Mouse (Mus musculus) adrenal gland, adult (tissue): ENCODE data around the gene Naa16.

Source experiments
- DNase-seq, 2 experiments: peaks; one replicate each; pipeline ENCODE4 v3.0.0; 2022 to 2023; ENCODE audit warnings: low spot score in 1 of 2; ENCODE audit not compliant: inconsistent age in 2 of 2

Naa16 gene

DNA sequence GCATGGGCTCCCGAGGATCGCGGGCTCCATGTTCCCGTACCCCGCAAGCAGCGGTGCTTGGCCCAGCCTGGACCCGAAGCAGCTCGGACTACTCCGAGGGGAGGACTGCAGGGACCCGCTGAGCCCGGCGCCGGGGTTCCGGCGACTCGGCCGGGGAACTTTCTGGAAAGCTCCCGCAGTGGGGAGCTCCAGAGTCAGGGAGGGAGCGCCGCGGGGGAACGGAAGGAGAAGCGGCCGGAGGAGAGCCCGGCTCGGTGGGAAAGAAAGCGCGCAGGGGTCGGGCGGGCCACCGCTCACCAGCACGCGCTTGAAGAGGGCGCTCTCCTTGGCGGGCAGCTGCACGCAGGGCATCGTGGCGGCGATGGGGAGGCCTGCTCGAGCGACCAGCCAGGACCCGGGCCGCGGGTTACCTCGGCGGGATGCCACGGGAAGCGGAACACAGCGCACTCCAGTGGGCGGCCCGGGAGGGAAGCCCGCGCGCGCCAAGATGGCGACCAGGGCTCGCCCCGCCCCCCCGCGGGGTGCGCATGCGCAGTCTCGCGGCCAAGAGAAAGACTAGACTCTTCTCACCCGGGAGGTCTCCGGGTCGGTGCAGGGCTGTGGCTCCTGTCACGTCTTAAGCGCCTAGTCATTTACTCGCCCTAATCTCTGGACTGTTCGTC lies at the start of gene Naa16:
Naa16 (minus strand) TSS at position 514 of the 662 bp plus-strand sequence.
- DNase-seq, result peak; percentile 96 to 98

DNA sequence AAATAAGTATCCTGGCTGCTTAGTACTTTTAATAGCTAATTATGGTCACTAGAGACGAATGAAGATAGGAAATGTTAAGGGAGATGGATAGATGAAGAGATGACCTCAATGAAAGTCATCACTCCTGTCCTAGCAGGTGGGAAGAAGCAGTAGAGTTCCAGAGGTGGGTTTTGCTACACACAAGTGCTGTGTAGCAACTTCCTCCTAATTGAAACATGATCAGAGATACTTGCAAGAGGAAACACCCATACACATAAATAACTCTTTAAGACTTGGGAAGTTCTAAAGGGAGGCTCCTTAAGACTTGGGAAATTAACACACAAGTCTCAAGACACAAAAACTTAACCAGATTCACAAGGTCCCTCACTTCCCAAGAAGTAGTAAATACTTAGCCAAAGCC lies 43.5 kb upstream of the Naa16 start:
- no peak for DNase-seq

DNA sequence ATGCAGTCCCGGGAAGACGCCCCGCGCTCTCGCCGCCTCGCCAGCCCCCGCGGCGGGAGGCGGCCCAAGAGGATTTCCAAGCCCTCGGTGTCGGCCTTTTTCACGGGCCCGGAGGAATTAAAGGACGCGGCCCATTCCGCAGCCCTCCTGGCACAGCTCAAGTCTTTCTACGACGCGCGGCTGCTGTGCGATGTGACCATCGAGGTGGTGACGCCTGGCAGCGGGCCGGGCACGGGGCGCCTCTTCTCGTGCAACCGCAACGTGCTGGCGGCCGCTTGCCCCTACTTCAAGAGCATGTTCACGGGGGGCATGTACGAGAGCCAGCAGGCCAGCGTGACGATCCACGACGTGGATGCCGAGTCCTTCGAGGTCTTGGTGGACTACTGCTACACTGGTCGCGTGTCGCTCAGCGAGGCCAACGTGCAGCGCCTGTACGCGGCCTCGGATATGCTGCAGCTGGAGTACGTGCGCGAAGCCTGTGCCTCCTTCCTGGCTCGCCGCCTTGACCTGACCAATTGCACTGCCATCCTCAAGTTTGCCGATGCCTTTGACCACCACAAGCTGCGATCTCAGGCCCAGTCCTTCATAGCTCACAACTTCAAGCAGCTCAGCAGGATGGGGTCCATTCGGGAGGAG lies 36.3 kb upstream of the Naa16 start:
- DNase-seq, result peak; percentile 37 to 48

DNA sequence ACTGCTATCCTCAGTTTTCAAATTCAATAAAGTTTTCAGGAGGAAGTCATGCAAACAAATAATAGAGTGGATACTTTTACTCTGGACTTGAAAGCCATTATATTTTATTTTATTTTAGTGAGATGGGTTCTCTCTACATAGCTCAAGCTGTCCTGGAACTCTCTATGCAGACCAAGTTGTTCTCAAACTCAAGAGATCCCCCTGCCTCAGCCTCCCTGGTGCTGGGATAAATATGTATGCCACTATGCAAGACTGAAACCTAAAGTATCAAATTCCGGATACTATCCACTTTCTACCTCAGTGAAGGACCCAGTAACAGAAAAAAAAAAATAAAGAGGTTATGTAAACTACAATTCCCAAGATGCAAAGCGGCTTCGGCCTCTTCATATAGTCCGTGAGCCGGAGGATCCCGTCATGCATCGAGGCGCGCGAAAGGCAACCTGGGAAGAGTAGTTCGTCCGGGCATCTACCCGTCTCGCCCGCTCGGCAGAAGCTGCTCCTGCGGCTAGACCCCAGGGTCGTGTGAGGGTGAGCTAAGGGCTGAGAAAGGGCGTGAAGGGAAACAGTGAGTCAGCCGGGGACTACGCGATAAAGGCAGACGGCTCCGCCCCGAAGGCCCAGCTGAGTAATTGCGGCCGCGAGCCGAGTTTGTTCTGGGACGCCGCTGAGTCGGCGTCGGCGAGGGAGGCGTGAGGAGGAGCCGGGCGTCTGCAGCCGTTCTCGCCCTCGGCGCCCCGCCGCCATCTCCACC lies 35.6 kb upstream of the Naa16 start, which contains the start of gene Kbtbd7:
Kbtbd7 (plus strand) TSS at position 533 of the 751 bp plus-strand sequence.
- DNase-seq, result peak; percentile 97 to 98

DNA sequence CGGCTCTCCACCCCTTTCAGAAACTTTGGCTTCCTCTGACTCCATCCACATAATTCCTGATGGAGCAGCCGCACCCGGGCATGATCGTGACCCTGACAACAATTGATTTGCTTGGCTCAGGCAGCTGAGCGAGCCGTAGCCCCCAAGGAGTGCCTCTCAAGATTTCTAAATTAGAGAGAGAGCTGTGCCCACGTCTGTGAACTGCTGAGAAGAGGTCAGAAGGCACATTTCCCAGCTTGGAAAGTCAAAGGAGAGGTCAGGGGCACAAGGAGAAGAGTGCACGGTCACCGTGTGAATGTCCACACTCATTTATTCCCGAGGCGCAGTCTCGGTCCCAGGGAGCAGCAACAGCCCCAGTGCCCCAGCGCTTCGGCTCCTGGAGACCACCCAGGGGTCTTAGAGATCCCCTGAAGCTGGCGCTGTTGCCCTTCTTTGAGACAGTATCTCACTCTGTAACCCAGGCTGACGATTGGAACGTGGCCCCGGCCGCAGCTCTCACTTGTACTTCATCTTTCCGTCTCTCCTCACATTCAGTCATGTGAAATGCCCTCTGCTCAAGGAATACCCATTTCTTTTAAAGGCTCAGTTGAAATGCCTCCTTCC lies 29.6 kb upstream of the Naa16 start:
- no peak for DNase-seq

DNA sequence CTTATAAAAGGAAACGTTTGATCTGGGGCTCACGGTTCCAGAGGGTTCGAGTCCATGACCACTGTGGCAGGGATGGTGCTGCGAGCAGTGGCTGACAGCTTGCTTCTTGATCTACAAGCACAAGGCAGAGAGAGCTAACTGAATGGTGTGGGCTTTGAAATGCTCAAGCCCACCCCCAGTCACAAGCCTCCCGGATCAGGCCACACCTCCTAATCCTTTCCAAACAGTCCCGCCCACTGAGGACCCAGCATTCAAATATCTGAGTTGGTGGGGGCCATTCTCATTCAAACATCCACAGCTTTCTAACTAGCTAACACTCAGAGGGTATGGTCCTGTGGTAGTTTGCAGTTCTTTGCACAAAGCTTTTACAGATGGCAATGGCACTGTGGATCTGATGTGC lies 22.5 kb upstream of the Naa16 start:
- DNase-seq, result no peak

DNA sequence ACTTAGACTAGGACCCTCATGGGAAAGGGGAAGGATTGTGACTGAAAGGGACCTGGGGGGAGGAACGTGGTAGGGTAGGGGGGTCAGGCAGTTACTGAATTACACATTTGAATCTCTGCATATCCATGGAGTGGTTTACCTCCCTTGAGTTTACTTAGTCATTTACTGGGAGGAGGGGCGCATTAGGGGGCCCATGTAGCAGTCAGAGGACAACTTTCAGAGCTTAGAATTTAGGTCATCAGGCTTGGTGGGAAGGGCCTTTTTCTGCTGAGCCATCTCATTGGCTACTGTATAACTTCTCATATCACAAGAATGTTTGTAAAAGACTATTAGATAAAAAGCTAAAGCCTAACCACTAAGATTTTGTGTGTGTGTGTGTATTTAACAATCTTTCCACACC lies 20.1 kb upstream of the Naa16 start:
- peak; percentile 21 to 40 for DNase-seq

DNA sequence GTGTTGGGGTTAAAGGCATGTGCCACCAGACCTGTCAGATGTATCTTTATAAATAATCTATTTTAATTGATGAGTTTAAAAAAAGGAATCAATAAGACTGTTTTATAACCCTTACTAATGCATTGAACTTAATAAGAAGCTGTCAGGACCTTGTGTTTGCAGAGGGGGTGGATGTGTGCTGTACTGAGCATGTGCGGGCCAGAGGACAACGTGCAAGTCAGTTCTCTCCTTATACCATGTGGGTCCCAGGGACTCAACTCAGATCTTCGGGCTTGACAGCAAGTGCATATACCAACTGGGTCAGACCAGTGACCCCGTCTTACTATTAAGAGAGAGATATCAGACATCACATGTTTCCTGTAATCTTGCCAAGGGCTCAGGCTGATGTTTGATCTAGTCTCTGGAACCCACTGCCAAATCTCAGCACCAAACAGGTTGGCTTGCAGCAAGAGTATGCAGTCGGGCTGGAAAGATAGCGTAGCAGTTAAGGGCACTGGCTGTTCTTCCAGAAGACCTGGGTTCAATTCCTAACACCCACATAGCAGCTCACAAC lies 18.8 kb upstream of the Naa16 start:
- DNase-seq, result no peak

DNA sequence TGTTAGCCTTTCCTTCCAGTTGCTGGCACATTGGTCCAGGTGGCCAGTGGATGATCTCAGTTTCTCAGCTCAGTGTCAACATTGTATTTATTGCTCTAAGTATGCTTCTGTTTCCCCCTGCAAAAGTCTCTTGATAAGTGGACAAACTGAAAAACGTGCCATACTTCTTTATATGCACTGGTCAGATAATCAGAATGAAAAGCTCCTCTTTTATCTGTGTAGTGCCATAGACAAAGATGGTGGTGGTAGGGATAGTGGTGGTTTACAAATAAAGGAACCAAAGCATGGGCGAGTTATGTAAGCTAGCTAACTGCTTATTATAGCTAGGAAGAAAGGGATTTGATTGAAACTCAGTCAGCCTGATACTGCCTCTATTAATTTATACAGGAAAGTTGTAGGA lies 17.1 kb upstream of the Naa16 start:
- DNase-seq, result no peak

DNA sequence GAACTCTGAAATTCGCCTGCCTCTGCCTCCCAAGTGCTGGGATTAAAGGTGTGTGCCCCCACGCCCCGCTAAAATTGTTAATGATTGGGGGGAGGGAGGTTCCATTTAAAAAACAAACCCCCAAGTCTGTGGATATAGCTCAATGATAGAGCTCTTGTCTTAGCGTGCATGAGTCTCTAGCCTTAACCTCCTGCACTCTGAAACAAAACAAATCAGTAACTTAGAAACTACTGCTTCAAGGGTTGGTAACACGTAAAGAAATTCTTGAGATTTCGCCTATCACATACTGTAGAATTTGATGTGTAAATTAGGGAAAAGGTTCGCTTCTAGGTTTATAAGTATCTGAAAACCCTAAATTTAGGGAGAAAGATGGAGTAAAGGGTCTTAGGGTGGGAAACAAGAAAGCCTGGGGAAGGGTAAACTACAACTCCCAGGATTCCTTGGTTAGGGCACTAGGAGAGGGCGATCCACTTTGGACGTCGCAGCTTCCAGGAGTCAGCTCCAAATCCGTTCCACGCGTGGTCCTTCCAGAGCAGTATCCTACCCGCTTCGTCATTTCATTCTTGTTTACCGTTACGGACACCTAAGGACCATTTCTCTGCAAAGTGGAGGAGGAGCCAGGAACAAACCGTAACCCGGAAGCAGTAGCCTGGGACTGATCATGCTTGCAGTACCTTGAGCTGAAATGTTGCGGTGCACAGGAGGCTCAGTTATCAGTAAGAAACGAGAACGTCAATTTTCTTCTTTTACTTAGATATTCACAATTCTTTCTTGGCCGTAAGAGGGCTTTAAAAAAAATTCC lies 6.9 kb upstream of the Naa16 start, which contains the start of gene Mtrf1:
Mtrf1 (plus strand) TSS at position 452 of the 802 bp plus-strand sequence.
- DNase-seq, result peak; percentile 74 to 93

DNA sequence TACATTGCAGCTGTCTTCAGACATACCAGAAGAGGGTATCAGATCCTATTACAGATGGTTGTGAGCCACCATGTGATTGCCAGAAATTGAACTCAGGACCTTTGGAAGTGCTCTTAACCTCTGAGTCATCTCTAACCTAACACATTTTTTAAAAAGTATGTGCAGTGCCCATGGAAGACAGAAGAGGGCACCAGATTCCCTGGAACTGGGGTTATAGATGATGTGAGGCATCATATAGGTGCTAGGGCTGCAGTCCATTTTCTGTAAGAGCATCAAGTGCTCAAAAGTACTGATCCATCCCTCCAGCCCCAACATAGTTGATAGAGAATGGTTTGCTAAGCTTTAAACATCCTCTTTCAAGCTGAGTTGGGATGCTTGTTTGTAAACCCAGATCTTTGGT lies 4.0 kb upstream of the Naa16 start:
- DNase-seq, result peak; percentile 34 to 77

DNA sequence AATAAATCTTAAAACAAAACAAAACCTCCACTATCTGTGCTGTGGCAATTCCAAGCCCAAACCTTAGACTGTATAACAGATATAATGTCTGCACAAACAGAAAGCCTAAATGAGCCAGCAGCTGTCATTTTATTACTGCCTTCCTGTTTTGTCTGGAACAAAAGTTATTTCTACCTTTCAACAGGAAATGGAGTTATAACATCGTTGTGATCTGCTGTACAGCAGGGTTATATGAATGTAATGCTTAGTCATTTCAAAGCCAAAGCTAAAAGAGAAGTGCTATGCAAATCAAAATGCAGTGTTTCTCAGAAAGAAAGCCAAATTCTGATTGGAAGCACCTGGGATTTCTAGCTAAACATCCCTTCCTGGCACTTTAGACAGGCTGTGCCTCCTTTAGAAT lies 2.7 kb upstream of the Naa16 start:
- no peak for DNase-seq

DNA sequence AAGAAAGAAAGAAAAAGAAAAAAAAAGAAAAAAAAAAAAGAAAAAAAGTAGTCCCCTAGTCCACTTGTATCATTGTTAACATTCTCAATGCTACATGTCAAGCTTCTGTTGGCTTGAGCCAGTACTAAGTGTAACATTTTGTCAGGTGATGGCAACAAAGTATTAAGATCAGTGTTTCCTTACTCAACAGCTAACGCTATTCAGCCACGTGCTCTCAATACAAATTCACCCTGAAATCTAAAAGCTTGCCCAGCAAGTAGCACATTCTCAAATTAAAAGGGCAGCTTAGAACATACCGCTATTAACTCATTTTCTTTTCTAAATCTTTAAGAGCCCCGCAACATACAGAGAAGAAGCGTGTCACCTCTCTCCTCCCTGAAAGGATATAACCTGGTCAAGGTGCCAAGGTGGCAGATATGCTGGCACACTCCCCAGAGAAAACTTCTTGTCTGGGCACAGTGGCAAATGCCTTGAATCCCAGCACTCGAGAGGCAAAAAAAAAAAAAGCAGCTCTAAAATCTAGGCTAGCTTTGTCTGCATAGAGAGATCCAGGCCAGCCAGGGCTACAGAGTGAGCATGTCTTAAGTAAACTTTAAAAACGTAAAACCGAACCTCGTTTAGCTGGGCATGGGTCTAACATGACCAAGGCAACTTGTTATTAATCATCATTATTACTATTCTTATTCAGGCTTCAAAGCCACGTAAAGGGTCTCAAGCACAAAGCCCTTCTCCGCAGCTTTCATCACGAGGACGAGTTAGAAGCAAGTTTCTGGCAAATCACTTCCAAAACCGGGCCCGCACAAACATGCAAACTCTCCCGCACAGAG lies 927 bp downstream of the Naa16 start:
- DNase-seq, result no peak

DNA sequence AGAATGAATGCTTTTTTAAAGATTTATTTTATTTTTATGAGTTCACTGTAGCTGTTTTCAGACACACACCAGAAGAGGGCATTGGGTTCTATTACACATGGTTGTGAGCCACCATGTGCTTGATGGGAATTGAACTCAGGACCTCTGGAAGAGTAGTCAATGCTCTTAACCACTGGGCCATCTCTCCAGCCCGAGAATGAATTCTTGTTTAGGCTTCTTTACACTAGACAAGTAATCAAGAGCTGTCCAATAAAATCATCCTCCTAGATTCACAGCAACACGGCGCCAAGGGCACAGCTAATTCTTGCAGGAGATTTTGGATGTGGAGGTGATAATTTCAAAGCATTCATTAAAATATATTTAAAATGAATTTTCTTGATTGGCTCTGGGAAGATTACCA lies 2.3 kb downstream of the Naa16 start:
- no peak for DNase-seq

DNA sequence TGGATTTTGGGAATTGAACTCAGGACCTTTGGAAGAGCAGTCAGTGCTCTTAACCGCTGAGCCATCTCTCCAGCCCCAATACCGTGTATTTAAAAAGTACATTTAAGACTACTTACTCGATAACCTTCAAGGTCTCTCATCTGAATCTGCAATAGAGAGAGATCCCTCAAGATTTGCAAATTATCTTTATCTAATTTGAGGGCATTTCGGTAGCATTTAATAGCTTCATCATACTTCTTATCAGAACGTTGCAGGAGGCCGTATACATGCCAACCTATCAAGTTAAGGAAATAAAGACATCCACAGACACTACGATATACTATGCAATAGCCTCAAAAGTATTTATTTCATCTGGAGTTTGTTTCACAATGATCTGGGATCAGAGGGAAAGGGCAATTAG lies 7.5 kb downstream of the Naa16 start:
- no peak for DNase-seq

DNA sequence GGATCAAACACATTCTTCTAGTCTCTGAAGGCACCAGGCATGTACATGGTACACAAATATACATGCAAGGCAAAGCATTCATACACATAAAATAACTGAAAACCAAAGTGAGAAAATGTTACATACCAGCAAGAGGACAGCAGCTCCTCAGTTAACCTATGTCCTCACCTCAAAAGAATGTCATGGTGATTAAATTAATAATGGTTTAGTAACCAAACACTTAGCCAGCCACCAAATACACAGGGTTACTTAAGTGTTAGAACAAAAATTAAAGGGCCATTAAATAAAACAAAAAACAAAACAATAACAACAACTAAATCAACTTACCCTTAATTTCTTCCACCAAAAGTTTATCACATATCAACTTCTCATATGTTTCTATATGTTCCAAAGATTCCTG lies 13.5 kb downstream of the Naa16 start:
- DNase-seq, result no peak

DNA sequence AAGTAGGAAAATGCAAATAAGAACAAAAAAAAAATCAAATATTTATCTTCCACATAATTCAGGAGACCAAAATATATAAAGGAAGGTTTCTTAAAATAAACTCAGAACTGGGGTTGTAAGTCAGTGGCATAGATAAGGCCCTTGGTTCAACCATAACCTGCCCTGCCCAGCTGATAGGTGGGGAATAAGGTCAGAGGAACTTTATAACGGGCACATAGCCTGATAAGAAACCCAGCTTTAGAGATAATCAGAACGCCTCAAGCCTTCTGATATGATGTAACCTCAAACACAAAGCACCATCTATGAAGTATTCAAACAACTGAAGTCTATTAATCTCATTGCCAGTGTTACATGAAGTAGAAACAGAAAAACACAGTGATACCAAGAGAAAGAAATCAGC lies 32.5 kb downstream of the Naa16 start:
- no peak for DNase-seq

DNA sequence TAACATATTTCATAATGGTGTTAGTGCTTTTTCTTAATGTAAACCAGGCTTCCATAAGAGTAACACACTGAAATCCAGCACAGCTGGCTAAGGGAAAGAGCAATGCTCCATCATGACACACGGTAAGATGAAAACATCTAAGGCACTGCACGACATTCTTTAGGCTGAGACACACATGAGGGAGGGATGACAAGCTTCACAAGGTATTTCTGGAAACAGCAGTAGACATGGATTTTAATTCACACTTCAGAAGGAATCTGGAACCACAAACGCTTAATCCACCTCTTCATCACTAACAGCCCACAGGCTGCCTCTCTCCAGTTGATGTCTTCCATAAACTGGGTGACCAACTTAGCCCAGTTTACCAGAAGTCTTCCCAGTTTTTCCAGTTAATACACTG lies 44.2 kb downstream of the Naa16 start:
- no peak for DNase-seq

DNA sequence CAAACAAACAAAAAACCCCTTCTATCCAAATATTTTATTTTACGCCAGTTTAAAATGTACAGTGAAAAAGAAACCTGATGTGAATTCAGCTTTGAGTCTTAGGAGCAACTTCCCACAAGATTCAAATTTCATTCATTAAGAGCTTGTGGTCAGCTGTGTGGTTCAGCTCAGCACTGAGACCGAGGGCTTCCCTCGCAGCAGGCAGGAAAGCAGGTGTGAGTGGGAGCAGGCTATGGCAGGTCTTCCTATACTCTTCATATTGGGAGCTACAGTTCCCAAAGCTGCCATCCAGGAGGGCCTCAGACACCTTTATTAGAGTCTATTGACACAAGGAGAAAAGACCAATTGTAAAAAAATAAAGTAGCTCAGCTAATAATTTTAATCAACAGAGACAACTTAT lies 55.0 kb downstream of the Naa16 start:
- DNase-seq, result no peak

DNA sequence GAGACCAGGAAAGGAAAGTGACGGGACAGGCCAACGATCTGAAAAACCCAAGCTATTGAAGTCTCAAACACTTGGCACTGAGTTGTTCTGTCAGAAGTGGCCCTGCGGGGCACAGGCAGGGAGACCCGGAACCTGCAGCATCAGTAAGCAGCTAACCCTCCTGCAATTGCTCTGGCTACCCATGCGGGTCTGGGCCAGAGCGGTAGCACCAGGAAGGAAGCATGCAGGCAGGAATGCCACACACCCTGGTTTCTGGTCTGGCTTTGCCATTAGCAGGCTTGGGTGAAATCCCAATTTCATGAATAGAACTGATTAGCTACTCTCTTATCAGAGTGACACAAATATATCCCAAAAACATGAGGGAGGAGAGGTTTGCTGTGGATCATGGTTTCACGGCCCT lies 58.6 kb downstream of the Naa16 start:
- DNase-seq, result peak in 1 of 2 experiments; percentile 29
